Mouse (Mus musculus): ENCODE results near the gene Sgsm1. TPM values are rescaled to one million over a fixed set of nuclear protein-coding genes. Genes with fewer than 3 reads are reported as not detected.
"Not testable (repeated sequence)": the region's sequence is repeated elsewhere in the genome, so short reads cannot be mapped to it uniquely, and the experiment has no call there.

Sgsm1 gene
- total RNA-seq (2014; fragmentation: Nextera tagmentation) (0.46 TPM in 1 of 2 replicates, not detected in the other), total RNA-seq (2017) (7.7 TPM in 1 of 2 replicates, not detected in the other)

DNA sequence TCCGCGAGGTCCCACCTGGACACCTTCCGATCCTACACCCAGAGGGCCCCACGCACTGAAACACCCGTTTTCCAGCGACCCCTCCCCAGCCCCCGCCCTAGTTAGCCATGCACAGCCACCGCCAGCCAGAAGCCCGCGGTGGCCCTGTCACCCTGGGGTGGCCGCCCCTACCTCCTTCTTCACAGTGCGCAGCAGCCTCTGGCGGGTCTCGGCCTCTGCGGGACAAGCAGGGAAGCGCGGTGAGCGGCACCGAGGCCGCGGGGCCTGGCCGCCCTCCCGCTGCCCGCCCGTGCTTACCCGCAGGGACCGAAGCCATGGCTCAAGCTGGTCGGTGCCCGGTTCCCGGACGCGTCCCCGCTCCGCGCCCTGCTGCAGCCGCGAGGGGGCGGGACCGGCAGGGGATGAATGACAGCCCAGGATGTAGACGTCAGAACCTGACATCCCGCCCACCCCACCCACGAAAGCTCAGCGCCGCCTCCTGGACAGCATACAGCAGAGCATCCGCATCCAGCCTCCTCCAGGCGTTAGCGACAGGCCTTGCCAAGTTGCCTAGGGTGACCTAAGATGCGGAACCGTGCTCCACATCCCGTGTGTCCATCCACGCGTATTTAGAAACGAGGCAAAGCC, at the start of gene Sgsm1:
TSS of gene Sgsm1 (minus strand) at position 410 of the 627 bp plus-strand sequence.
- peak; percentile 42; the same call in 1 of the 2 replicates for ATAC-seq (replicated peaks; ENCODE audit: low FRiP score, low TSS enrichment, poor library complexity, severe bottlenecking)

DNA sequence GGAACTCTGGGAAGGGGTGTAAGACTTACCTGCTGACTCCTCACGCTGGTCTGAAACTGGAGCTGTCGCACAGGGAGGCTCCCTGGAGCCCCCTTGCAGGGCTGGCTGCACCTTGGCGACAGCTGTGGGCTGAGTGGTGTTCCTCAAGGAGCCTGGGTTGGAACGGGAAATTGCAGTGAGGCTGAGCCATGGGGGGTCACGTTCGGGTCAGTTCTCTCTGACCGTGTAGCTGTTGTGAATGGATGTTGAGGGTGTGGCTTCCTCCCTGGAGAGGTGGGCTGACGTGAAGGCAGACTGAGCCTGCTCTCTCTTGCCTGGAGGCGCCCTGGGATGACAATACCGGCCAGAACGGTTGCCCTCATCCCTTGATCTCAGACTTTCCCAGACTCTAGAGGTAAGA, 48.2 kb upstream of the Sgsm1 start:
- no peak for ATAC-seq (replicated peaks; ENCODE audit: low FRiP score, low TSS enrichment, poor library complexity, severe bottlenecking)

DNA sequence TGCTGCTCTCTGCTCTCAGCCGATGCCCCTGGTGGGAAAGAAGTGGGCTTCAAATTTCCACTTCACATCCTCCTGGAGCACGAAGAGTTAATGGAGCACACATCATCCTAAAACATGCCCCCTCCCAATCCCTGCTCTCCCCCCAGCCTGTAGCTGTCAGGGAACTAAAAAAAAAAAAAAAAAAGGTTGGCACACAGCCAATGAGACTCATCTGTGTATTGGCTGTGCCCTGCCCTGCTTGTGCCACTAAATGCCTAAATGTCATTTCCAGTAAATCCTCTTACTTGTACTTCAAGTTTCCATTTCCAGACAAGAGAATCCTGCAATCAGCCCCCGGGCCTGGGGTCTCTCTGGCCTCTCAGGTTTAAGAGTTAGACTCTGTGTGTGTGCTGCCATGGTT, 47.1 kb upstream of the Sgsm1 start:
- ATAC-seq (replicated peaks; ENCODE audit: low FRiP score, low TSS enrichment, poor library complexity, severe bottlenecking), result no peak

DNA sequence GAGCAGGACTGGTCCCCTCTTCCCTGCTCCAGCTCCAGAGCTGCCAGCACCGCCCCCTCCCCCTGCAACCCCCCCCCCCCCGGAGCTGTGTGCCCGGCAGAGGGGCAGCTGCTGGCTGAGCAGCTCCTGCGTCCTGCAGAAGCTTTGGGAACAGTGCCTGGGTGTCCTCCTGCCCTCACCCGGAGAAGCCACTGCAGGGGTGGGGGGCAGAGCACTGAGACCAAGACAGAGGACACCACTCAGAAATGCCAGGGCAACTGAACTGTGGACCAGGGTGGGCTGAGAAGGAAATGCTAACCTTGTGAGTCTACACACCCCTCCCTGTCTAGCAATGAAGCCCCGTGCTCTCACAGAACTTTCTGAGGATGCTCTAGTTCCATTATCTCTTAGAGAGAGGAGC, 46.6 kb upstream of the Sgsm1 start, which contains the start of gene Aym1:
TSS of gene Aym1 (plus strand) at position 109 of the 400 bp plus-strand sequence.
- no peak for ATAC-seq (replicated peaks; ENCODE audit: low FRiP score, low TSS enrichment, poor library complexity, severe bottlenecking)

DNA sequence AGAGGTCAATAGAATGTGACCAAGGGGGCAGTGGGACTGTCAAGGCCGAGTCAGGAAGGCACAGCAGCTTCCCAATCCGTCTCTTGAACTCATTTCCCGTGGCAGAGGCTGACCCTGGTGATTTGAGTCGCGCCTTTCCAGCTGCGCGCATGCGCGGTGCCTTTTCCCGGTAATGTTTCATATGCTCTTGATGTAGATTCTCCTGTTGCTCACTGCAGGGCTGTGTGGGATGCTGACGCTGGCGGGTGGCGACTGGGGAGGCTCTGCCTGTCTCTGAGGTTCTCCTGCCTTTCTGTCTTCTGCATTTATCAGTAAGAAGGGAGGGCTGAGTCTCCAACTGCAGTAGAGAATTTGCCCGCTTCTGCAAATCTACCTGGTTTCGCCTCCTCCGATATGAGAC, 43.7 kb upstream of the Sgsm1 start:
- ATAC-seq (replicated peaks; ENCODE audit: low FRiP score, low TSS enrichment, poor library complexity, severe bottlenecking), result no peak

DNA sequence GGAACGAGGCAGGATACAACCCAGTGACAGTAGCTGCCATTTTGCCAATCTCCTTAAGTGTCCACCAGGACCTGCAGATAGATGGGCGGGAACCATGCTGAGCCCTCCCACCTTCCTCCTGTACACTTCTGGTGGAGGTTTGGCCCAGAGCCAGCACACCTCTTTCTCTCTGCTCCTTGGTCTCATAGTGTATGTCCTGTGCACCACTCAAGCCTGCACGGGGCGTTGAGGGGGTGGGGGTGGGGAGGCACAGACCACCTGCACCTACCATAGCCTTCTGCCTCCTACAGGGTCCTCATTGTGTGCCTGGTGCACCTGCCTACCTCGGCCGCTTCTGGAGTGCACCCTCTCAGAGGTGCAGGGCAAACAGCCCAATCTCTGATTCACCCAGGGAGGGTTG, 42.0 kb upstream of the Sgsm1 start:
- no peak for ATAC-seq (replicated peaks; ENCODE audit: low FRiP score, low TSS enrichment, poor library complexity, severe bottlenecking)

DNA sequence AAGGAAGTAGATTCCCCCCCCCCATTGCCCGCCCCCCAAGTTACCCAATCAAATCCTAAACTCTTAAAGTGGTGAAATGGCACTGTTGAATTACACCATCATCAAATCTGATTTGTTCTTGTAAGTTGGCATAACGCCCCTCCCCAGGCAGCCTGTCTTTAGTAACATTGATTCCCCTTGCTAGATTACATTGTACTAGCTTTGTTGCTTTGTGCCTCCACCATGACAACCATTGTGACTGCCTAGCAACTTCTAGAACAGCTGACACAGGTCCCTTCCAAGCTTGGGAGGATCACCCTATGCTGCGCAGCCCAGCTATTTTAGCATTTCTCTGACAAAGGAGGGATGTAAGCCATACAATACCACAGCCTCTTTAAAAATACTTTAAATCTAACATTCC, 41.2 kb upstream of the Sgsm1 start:
- ATAC-seq (replicated peaks; ENCODE audit: low FRiP score, low TSS enrichment, poor library complexity, severe bottlenecking), result no peak

DNA sequence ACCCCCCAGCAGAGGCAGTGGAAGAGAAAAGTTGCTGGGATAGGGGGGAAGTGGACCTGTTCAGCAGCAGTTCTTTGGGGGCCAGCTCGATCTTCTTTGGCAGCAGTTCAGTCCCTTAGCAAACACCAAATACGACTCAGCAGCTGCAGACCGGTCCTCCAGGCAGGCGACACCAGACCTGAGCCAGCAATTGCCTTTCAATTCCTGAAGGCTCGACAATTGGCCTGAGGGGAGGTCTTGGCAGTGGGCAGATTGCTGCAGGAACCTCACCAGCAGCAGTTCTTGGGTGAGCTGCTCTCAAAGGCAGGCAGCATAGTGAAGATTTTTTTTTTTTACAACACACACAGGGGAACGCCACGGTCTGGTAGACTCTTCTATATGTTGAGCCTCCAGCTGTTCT, 39.2 kb upstream of the Sgsm1 start:
- no peak for ATAC-seq (replicated peaks; ENCODE audit: low FRiP score, low TSS enrichment, poor library complexity, severe bottlenecking)

DNA sequence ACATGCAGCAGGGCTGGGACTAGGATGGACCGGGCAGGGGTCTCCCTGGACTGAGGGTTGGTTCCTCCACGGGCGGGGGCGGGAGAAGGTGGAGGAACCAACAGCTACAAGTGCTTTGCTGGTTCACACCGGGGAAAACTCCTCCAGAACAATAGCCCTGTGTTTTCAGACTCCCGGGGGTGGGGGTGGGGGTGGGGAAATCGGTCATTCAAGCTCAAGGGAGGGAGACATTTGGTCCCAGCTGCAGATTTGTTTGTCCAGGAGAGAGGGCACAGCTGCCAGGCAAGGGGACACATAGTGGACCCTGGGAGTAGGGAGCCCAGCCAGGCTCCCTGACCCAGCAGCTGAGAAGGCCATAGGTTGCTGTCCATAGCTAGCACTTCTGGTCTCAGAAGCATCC, 38.6 kb upstream of the Sgsm1 start:
- no peak for ATAC-seq (replicated peaks; ENCODE audit: low FRiP score, low TSS enrichment, poor library complexity, severe bottlenecking)

DNA sequence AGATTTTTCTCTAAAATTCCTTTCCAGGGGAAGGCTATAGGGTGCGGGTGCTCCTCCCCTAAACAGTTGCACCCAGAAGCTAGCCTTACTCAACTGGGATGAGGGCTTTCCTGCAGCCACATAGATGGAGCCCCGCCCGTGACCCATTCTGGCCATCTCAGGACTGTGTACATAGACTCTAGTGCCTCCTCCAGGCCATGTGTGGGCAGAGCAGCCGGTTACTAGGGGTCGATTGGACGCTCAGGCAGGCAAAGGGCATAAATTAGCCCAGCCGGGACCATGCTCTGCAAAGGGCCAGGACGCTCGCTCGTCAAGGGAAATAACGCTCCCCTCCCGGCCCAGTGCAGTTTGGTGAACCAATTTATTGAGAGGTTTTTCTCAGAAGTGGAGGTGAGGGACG, 38.0 kb upstream of the Sgsm1 start:
- ATAC-seq (replicated peaks; ENCODE audit: low FRiP score, low TSS enrichment, poor library complexity, severe bottlenecking), result no peak

DNA sequence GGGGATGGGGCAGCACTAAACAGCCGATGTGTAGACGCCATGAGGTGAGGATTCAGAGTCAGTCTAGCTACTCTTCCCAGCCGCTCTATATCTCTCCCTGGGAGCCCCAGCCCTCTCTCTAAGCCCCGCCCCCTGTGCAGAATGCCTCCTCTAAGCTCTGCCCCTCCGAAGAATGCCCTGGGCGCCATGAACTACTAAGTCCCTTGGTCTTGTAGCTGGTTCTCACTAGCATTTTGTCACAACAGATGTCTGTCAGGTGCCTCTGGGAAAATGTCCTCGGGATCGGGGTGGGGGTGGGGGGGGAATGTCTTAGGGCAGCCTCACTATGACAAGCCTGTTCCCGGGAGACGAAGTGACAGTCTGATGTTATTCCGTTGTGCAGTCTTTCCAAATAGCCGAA, 37.0 kb upstream of the Sgsm1 start:
- ATAC-seq (replicated peaks; ENCODE audit: low FRiP score, low TSS enrichment, poor library complexity, severe bottlenecking), result no peak

DNA sequence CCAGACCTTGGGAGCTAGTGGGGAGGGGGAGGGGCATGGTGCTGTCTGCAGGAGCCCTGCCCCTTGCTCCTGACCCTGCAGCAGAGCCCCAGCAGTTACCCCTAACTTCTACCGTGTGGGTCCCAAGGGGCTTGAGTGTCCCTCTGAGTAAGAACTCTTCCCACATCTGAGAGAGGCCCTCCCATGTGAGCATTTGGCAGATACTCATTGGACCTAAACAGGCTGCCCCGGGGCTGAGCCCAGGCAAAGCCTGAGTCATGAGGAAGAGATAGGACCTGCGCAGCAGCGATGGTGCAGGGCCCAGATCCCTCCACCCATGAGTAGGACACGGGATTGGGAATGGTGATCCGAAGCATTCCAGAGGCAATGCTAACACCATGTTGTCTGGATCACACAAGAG, 36.1 kb upstream of the Sgsm1 start:
- ATAC-seq (replicated peaks; ENCODE audit: low FRiP score, low TSS enrichment, poor library complexity, severe bottlenecking), result not testable (repeated sequence)

DNA sequence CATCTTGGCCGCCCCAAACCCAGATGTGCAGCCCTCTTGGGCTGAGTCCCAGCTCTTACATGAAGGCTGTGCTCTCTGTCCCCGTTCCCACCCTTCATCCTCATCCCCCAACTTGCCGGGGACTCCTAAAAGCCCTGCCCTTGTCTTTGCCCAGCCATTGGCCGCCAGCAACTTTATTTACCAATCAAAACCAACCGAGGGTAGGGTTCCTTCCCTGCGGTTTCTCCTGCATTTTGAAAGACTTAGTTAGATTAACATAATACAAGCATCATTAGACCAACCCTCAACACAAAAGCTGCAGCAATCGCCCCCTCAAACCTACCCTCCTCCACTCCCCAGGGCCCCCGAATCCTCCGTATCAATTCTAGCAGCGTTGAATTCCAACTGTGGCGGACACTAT, 35.2 kb upstream of the Sgsm1 start:
- ATAC-seq (replicated peaks; ENCODE audit: low FRiP score, low TSS enrichment, poor library complexity, severe bottlenecking), result no peak

DNA sequence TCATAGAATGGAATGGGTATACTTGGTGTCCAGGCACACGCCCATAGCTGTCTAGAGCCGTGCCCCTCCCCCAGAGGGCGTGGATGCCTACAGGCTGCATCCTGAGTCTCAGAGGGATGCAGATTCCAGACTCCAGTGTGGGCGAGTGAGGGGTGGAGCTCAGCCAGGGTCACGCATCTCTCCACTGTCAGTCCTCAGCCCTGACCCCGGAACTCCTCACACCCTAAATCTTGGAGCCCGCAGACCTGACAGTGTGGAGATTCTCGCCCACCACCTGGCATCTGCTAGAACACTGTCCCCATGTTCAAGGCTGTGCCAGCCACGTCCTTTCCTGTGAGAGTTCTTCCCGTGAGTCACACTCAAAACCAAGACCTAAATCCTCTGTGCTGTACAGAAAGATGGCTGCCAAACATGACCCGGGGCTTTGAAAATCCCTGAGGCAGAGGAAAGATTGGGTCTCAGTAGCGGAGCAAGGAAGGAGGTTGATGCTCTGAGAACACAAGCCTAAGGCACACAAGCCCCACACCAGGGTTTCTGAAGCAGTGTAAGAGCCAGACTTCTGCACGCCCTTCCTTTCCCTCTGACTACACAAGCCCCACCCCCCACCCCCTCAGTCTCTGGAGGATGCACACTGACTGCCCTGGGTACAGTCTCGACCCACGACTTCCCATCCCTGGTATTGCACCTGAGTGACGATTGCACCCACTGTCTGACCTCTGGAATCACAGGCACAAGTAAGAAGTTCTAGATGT, 34.2 kb upstream of the Sgsm1 start:
- ATAC-seq (replicated peaks; ENCODE audit: low FRiP score, low TSS enrichment, poor library complexity, severe bottlenecking), result no peak

DNA sequence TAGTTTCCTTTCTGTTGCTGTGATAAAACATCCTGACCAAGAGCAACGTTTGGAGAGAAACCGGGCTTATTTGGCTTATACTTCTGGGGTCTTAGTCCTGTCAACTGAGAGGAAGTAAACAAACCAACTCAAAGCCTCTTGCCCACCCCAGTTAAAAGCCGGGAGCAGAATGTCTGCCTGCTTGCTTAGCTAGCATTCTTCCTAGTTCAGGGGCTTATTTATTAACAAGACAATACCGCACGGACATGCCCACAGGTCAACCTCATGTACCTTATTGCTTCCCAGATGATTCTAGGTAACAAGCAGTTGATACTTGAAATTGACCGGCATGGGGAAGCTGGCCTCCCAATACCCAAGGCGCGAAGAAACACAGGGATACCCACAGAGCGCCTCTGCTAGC, 25.7 kb upstream of the Sgsm1 start:
- ATAC-seq (replicated peaks; ENCODE audit: low FRiP score, low TSS enrichment, poor library complexity, severe bottlenecking), result no peak

DNA sequence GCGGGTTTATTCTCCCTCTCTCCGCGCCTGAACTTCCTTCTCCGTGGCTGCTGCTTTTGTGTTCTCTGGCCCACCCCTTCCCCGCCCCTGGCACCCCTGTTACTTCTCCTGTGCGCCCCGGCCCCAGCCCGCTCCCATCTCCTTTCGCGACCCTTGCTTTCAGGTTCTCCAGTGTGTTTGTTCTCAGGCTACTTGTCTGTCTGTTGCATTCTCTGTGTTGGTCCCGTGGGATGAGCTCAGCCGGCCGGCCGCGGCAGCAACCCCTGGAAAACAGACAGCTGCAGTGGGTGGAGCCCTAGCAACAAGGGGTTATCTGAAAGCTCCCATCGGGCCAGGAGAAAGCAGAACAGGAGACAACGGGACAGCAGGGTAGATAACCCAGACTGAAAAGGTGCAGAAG, 25.1 kb upstream of the Sgsm1 start:
- no peak for ATAC-seq (replicated peaks; ENCODE audit: low FRiP score, low TSS enrichment, poor library complexity, severe bottlenecking)

DNA sequence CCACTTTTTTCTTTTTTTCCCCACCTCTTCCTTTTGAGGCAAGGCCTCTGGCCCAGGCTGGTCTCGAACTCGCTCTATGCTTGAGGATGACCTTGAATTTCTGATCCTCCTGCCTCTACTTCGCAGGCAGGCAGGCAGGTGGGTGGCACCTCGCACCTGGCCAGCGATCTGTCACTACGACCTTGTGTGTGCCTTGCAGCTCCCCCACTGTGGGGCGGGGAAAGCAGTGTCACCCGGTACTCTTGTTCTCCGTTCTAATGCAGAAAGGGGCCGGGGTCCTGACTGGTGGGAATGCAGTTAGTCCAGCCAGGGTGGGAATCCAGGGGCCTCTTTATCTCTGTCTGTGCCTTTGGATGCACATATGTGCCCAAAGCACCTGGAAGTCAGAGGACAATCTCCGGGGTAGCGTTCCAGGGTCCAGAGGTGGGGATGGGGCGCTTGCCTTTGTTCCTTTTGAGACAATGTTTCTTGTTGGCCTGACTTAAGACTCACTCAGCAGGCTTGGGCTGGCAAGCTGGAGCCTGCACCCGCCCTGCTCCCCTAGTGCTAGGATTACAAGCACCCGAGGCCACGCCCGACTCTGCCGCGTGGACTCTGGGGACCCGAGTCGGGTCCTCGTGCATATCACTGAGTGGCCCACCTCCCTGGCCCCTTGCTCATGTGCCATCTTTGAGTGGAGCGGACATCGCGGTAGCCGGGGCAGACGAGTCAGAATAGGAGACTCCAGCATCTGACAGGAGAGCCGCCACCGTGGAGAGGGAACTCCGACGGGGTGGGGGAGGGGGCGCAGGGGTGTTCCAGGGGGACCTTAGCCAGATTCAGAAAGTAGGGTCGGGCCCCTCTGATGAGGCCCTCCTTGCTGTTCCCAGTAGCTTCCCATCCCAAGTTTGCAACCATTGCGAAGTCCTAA, 24.3 kb upstream of the Sgsm1 start:
- no peak for ATAC-seq (replicated peaks; ENCODE audit: low FRiP score, low TSS enrichment, poor library complexity, severe bottlenecking)

DNA sequence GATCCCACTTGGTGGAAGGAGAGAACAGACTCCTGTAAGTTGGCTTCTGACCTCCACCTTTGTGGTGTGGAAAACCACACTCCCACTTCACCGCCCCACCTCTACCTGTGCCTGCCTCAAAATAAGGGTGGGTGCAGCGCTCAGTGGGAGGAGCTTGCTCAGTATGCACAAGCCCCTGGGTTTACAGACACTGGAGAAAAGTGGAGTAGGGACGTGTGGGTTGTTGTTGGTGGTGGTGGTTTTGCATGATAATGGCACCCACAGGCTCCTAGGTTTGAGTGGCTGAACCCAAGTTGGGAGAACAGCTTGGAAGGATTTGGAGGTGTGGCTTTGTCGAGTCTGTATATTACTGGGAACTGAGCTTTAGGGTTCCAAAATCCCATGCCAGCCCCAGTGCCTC, 22.3 kb upstream of the Sgsm1 start:
- ATAC-seq (replicated peaks; ENCODE audit: low FRiP score, low TSS enrichment, poor library complexity, severe bottlenecking), result no peak

DNA sequence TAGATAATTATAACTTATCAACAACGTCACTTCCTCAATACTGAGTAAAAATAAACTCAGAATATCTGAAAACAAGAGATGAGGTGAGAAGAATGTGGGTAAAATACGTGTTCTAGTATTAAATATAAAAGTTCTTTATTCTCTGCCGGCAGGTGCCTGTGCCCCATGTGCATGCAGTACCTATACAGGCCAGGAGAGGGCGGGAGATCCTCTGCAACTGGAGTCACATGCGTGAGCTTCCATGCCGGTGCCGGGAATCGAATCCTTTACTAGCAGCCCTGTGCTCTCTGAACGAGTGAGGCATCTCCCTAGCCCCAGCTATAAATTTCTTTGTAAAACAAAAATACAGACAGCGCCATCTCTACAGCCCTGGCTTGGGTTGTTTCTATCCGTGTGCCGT, 21.7 kb upstream of the Sgsm1 start:
- no peak for ATAC-seq (replicated peaks; ENCODE audit: low FRiP score, low TSS enrichment, poor library complexity, severe bottlenecking)

DNA sequence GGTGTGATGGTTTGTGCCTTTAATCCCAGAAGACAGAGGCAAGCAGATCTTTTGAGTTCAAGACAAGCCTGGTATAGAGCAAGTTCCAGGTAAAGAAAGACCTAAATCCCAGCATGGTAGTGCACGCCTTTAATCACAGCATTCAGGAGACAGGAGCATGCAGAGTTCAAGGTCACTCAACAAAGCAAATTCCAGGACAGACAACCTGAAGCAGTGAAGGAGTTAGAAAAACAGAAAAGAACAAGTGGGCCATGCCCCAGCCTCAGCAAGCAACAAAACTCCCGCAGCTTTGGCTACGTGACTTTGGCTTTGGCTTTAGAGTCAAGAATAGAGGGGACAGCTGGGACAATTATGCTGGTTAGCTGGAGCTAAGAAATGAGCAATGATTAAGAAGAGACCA, 19.6 kb upstream of the Sgsm1 start:
- no peak for ATAC-seq (replicated peaks; ENCODE audit: low FRiP score, low TSS enrichment, poor library complexity, severe bottlenecking)

Measured in megakaryocyte-erythroid progenitor cell, adult 5-6 weeks (primary cell).